Comparison of ENCODE assay signal across 8 mouse cellular contexts in the genomic region with DNA sequence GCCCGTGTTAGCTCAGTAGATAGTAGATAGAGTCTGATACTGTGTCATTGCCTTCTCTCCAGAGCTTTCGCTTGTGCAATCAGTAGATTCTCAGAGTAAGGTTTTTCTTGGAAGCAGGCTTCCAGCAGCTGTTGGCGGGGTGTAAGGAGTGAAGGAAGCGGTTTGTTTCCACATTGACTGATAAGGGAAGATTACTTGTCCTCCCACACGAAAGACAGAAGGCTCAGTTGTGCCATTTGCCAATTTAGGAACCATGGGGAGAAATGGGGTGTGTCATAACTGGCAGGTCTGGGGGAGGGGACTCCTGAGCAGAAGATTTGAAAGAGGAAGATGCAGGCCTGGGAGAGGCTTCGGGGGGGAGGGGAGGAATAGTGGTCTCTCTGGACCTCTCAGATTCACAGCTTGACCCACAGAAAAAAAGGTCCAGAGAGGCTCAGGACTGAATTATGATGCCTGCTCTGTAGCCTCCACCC. TPM values are rescaled to one million over a fixed set of nuclear protein-coding genes. Genes with fewer than 3 reads are reported as not detected.
DNase-seq lines count a peak whose midpoint lies in the region; ATAC-seq and TF ChIP-seq lines count a peak whose summit lies in the region.

No protein-coding gene starts in this region.

- intact Hi-C loops in left cerebral cortex, postnatal 4 days (cut with DNase I), result no loop called here

- TF ChIP-seq POLR2A in testis, adult 2 months (IDR thresholded peaks at IDR 0.05; ENCODE audit: control insufficient read depth, low read depth, low read length), result no peak

- no peak for TF ChIP-seq CTCF in kidney, postnatal 0 days (IDR thresholded peaks at IDR 0.05; ENCODE audit: low read depth)
- no peak for TF ChIP-seq CTCF in lung, postnatal 0 days (IDR thresholded peaks at IDR 0.05)
- no peak for TF ChIP-seq CTCF in testis, adult 2 months (IDR thresholded peaks at IDR 0.05; ENCODE audit: control insufficient read depth, insufficient read depth, insufficient replicate concordance, low read depth, low read length)

- WGBS in kidney, postnatal 0 days, result 20% methylated on average over 6 of the region's 6 CpGs
- 34% methylated on average over 6 of the region's 6 CpGs for WGBS in lung, postnatal 0 days
- WGBS in hindbrain, embryonic 12.5 days, result 68% methylated on average over 6 of the region's 6 CpGs

- H3K27ac ChIP-seq in kidney, postnatal 0 days, result peak overlapping the region; percentile 38
- peak overlapping the region; percentile 73 for H3K27ac ChIP-seq in lung, postnatal 0 days (ENCODE audit: low read length)
- peak overlapping the region; percentile 44 for H3K27ac ChIP-seq in testis, adult 2 months (ENCODE audit: control insufficient read depth, insufficient read depth, low read depth, low read length)
- no peak overlapping the region for H3K27ac ChIP-seq in hindbrain, embryonic 12.5 days

- peaks cover 8% of the 10 kb centered on the region; the same call in 1 of the 2 replicates for H3K4me1 ChIP-seq in kidney, postnatal 0 days (replicated peaks; ENCODE audit: insufficient read depth, low read length)
- no peaks in the 10 kb centered on the region for H3K4me1 ChIP-seq in lung, postnatal 0 days (ENCODE audit: insufficient read depth, low read depth, low read length)
- peaks cover 14% of the 10 kb centered on the region for H3K4me1 ChIP-seq in testis, adult 2 months (ENCODE audit: control insufficient read depth, insufficient read depth, low read length)
- H3K4me1 ChIP-seq in hindbrain, embryonic 12.5 days, result no peaks in the 10 kb centered on the region

- peak; percentile 37 for DNase-seq in left cerebral cortex, adult 11 months (ENCODE audit: low spot score)
- DNase-seq in left cerebral cortex, postnatal 4 days, result no peak
- DNase-seq in fat pad, adult 2 months (ENCODE audit: extremely low read depth, low read depth, low spot score), result peak; percentile 55
- DNase-seq in kidney, postnatal 0 days (ENCODE audit: low spot score), result peak; percentile 73
- DNase-seq in lung, postnatal 0 days (ENCODE audit: low spot score), result peak; percentile 91
- no peak for DNase-seq in gastrocnemius, postnatal 25 days

- peak; percentile 21; the same call in 1 of the 2 replicates for ATAC-seq in kidney, postnatal 0 days (replicated peaks; ENCODE audit: low FRiP score, low read depth)
- peak; percentile 88 for ATAC-seq in lung, postnatal 0 days
- ATAC-seq in hindbrain, embryonic 12.5 days (ENCODE audit: low FRiP score), result no peak

- peak overlapping the region; percentile 21; the same call in 1 of the 2 replicates for H3K4me2 ChIP-seq in kidney, postnatal 0 days (ENCODE audit: low read length)
- peak overlapping the region; percentile 33 for H3K4me2 ChIP-seq in lung, postnatal 0 days (replicated peaks; ENCODE audit: low read depth, low read length)
- H3K4me2 ChIP-seq in hindbrain, embryonic 12.5 days (replicated peaks), result no peak overlapping the region

- no peaks in the 10 kb centered on the region for H3K36me3 ChIP-seq in kidney, postnatal 0 days (ENCODE audit: insufficient read depth, low read length)
- no peaks in the 10 kb centered on the region for H3K36me3 ChIP-seq in lung, postnatal 0 days (ENCODE audit: insufficient read depth, low read length)
- no peaks in the 10 kb centered on the region for H3K36me3 ChIP-seq in testis, adult 2 months (ENCODE audit: control insufficient read depth, insufficient read depth, low read length)
- H3K36me3 ChIP-seq in hindbrain, embryonic 12.5 days, result 0 out of 2 replicates have a peak, but pooled peaks cover 5% of the 10 kb centered on the region

- no peaks in the 10 kb centered on the region for H3K9me3 ChIP-seq in kidney, postnatal 0 days (replicated peaks; ENCODE audit: low read length)
- H3K9me3 ChIP-seq in lung, postnatal 0 days (ENCODE audit: low read length), result no peaks in the 10 kb centered on the region
- H3K9me3 ChIP-seq in hindbrain, embryonic 12.5 days (replicated peaks), result no peaks in the 10 kb centered on the region

- TF ChIP-seq EP300 in lung, postnatal 0 days (IDR thresholded peaks at IDR 0.05), result peak; percentile 46; the same call in 1 of the 2 replicates

- no peak overlapping the region for H3K4me3 ChIP-seq in kidney, postnatal 0 days (replicated peaks; ENCODE audit: low read depth, low read length)
- H3K4me3 ChIP-seq in lung, postnatal 0 days (ENCODE audit: low read depth, low read length), result no peak overlapping the region
- H3K4me3 ChIP-seq in testis, adult 2 months (ENCODE audit: control insufficient read depth, low read depth, low read length), result no peak overlapping the region
- H3K4me3 ChIP-seq in hindbrain, embryonic 12.5 days, result no peak overlapping the region

- no peak overlapping the region for H3K9ac ChIP-seq in kidney, postnatal 0 days (ENCODE audit: low read depth, low read length)
- no peak overlapping the region for H3K9ac ChIP-seq in lung, postnatal 0 days (replicated peaks; ENCODE audit: low read depth)
- no peak overlapping the region for H3K9ac ChIP-seq in hindbrain, embryonic 12.5 days

- H3K27me3 ChIP-seq in kidney, postnatal 0 days (ENCODE audit: insufficient read depth, low read length), result no peaks in the 10 kb centered on the region
- H3K27me3 ChIP-seq in lung, postnatal 0 days (replicated peaks; ENCODE audit: insufficient read depth, low read length), result no peaks in the 10 kb centered on the region
- H3K27me3 ChIP-seq in testis, adult 2 months (ENCODE audit: control insufficient read depth, insufficient read depth, low read length), result no peaks in the 10 kb centered on the region
- H3K27me3 ChIP-seq in hindbrain, embryonic 12.5 days, result no peaks in the 10 kb centered on the region

RNA-seq across cellular contexts. Expression of a gene that starts 11.6 kb away (rescaled TPM):
- 100 to 1,000 TPM in 1 of 2 experiments, 10 to 100 TPM in 1; 96.9 to 106 TPM for total RNA-seq in left cerebral cortex, postnatal 4 days (2021)
- polyA plus RNA-seq in kidney, postnatal 0 days (2015; fragmentation: Nextera tagmentation; extraction: Ambion mirVana), result 140 and 181 TPM in 2 replicates
- polyA plus RNA-seq in lung, postnatal 0 days (2015; fragmentation: Nextera tagmentation; extraction: Ambion mirVana), result 119 TPM in 2 replicates
- polyA plus RNA-seq in testis, adult 2 months (2012; rRNA removed), result 212 and 340 TPM in 2 replicates
- polyA plus RNA-seq in hindbrain, embryonic 12.5 days (2016; fragmentation: Nextera tagmentation; extraction: Ambion mirVana), result 121 and 126 TPM in 2 replicates
- 10 to 100 TPM; 58.5 to 59.5 TPM for total RNA-seq in gastrocnemius, postnatal 25 days (2021)

RNA-seq across cellular contexts. Expression of a gene that starts 12.1 kb away (rescaled TPM):
- 1 to 10 TPM; 4.1 to 4.7 TPM for total RNA-seq in left cerebral cortex, postnatal 4 days (2021)
- polyA plus RNA-seq in kidney, postnatal 0 days (2015; fragmentation: Nextera tagmentation; extraction: Ambion mirVana), result 14.7 and 16.2 TPM in 2 replicates
- 6.8 and 7.0 TPM in 2 replicates for polyA plus RNA-seq in lung, postnatal 0 days (2015; fragmentation: Nextera tagmentation; extraction: Ambion mirVana)
- 94.5 and 95.7 TPM in 2 replicates for polyA plus RNA-seq in testis, adult 2 months (2012; rRNA removed)
- 6.4 and 6.7 TPM in 2 replicates for polyA plus RNA-seq in hindbrain, embryonic 12.5 days (2016; fragmentation: Nextera tagmentation; extraction: Ambion mirVana)
- under 1 TPM; 0.84 to 0.91 TPM for total RNA-seq in gastrocnemius, postnatal 25 days (2021)

Comparison
In these comparisons a context has a peak if more than half of its experiments do, and no peak if none do; other contexts are left out.
1. DNase-seq: peak in left cerebral cortex, adult 11 months (single experiment), fat pad, adult 2 months (single experiment), kidney, postnatal 0 days (single experiment) and lung, postnatal 0 days (single experiment); none in left cerebral cortex, postnatal 4 days (single experiment) and gastrocnemius, postnatal 25 days (single experiment).